Mouse (Mus musculus) megakaryocyte progenitor cell, adult 5-6 weeks (primary cell): ENCODE measurements around the gene Mex3d. TPM values are rescaled to one million over a fixed set of nuclear protein-coding genes. Genes with fewer than 3 reads are reported as not detected.

Experiments
- ATAC-seq: replicated peaks from 2 replicates; pipeline ENCODE4 v1.8.0; 2016; ENCODE audit warnings: mild to moderate bottlenecking, moderate TSS enrichment, inconsistent platforms; ENCODE audit not compliant: poor library complexity
- total RNA-seq, 2 experiments: library from RNA; stranded (forward) in 1 of 2; stranded (reverse) in 1 of 2; fragments of 157-497, 149-512 nt in 1 of 2; fragments of 200-1000 nt in 1 of 2; gene quantifications; 2 replicates each; pipeline versions ENCODE4 v1.2.3 to v1.2.4; 2015 to 2017

Gene Mex3d
- total RNA-seq, 2 experiments from 2014 or later = 1.9 to 2.7 TPM

GRCm38 (mm10) chr10:80386735-80387471, 556 bp downstream of the Mex3d start:
- ATAC-seq = no peak

- ATAC-seq = no peak
These were observed 1.4 kb downstream of the Mex3d start for GRCm38 (mm10) chr10:80385811-80386734.

GRCm38 (mm10) chr10:80385310-80385709, 2.1 kb downstream of the Mex3d start:
- no peak for ATAC-seq

- peak; percentile 71 for ATAC-seq
These were observed 2.8 kb downstream of the Mex3d start for GRCm38 (mm10) chr10:80384709-80385108.

- no peak for ATAC-seq
These were observed 3.3 kb downstream of the Mex3d start for GRCm38 (mm10) chr10:80384115-80384639.

GRCm38 (mm10) chr10:80383431-80383830, 4.0 kb downstream of the Mex3d start:
- ATAC-seq = no peak

- no peak for ATAC-seq
These were observed 4.7 kb downstream of the Mex3d start for GRCm38 (mm10) chr10:80382641-80383365.

- no peak for ATAC-seq
These were observed 9.7 kb downstream of the Mex3d start for GRCm38 (mm10) chr10:80377716-80378115.

GRCm38 (mm10) chr10:80376160-80376559, 11.3 kb downstream of the Mex3d start:
- ATAC-seq = peak; percentile 95

- peak; percentile 80 for ATAC-seq
These were observed 13.4 kb downstream of the Mex3d start for GRCm38 (mm10) chr10:80374063-80374462.

GRCm38 (mm10) chr10:80372706-80373105, 14.8 kb downstream of the Mex3d start:
- no peak for ATAC-seq

GRCm38 (mm10) chr10:80371983-80372382, 15.5 kb downstream of the Mex3d start:
- ATAC-seq = no peak

GRCm38 (mm10) chr10:80371411-80371966, 16.0 kb downstream of the Mex3d start:
- no peak for ATAC-seq

GRCm38 (mm10) chr10:80369995-80370747, 17.3 kb downstream of the Mex3d start:
- ATAC-seq = peak; percentile 42

GRCm38 (mm10) chr10:80368392-80368791, 19.1 kb downstream of the Mex3d start:
- peak; percentile 50 for ATAC-seq

- ATAC-seq = peak; percentile 47; the same call in 1 of the 2 replicates
These were observed 19.5 kb downstream of the Mex3d start for GRCm38 (mm10) chr10:80367954-80368353.

GRCm38 (mm10) chr10:80365736-80366135, 21.7 kb downstream of the Mex3d start:
- ATAC-seq = no peak

GRCm38 (mm10) chr10:80363734-80364133, 23.7 kb downstream of the Mex3d start:
- ATAC-seq = no peak

GRCm38 (mm10) chr10:80357994-80358639, 29.3 kb downstream of the Mex3d start:
- ATAC-seq = peak; percentile 32
